Mouse (Mus musculus) spleen, adult 2 months (tissue): Measurements from ENCODE around the gene Rtkn. TPM values are rescaled to one million over a fixed set of nuclear protein-coding genes. Genes with fewer than 3 reads are reported as not detected.
A peak's percentile ranks its signal among the peaks of the same experiment; 100 is the strongest.

Experiments
- DNase-seq, 2 experiments: peaks; one replicate each; pipeline versions ENCODE4 v3.0.0 to v3.0.0-alpha.2; 2012 to 2021; ENCODE audit warnings: low spot score in 2 of 2, low read depth in 1 of 2
- H3K27ac ChIP-seq: fragments of 200-500 bp; 2 replicates; pipeline ENCODE4 v1.5.1; 2012; ENCODE audit warnings: low read length, inconsistent platforms; ENCODE audit not compliant: insufficient read depth
- H3K27me3 ChIP-seq: fragments of 200-500 bp; 2 replicates; pipeline ENCODE4 v1.6.1; 2012; ENCODE audit warnings: mild to moderate bottlenecking, moderate library complexity, low read length, inconsistent platforms; ENCODE audit not compliant: control insufficient read depth, insufficient read depth
- H3K36me3 ChIP-seq: fragments of 200-500 bp; 2 replicates; pipeline ENCODE4 v1.6.1; 2012; ENCODE audit warnings: mild to moderate bottlenecking, low read length, inconsistent platforms; ENCODE audit not compliant: control insufficient read depth, insufficient read depth
- H3K4me1 ChIP-seq: fragments of 200-500 bp; 2 replicates; pipeline ENCODE4 v1.6.1; 2011; ENCODE audit warnings: inconsistent platforms; ENCODE audit not compliant: control insufficient read depth, insufficient read depth, insufficient read length
- H3K4me3 ChIP-seq: fragments of 200-500 bp; 2 replicates; pipeline ENCODE4 v1.5.1; 2011; ENCODE audit warnings: mild to moderate bottlenecking, inconsistent platforms; ENCODE audit not compliant: insufficient read depth, insufficient read length; ENCODE audit errors: extremely low read depth
- CTCF ChIP-seq: fragments of 200-500 bp; IDR thresholded peaks from 2 replicates; pipeline ENCODE4 v1.5.1; 2011; ENCODE audit warnings: mild to moderate bottlenecking, inconsistent platforms; ENCODE audit not compliant: insufficient read depth, insufficient read length, insufficient replicate concordance; ENCODE audit errors: extremely low read depth
- POLR2A ChIP-seq: fragments of 200-500 bp; IDR thresholded peaks from 2 replicates; pipeline ENCODE4 v1.6.1; 2011; ENCODE audit warnings: low read depth, low read length, inconsistent platforms
- WGBS: fragments of 180-500 bp; shearing (Covaris S2); methylation state at CpG from one replicate; pipeline ENCODE4 v1.1.7; 2018; 5-methylcytosine and 5-hydroxymethylcytosine counted together
- polyA plus RNA-seq: library from polyadenylated mRNA; depleted of rRNA; stranded (reverse); fragments of >200 nt; gene quantifications from 2 replicates; pipeline ENCODE4 v1.2.3, GENCODE M21; 2012

Rtkn gene
- polyA plus RNA-seq, 1 experiment: 3.6 TPM

GRCm38 (mm10) chr6:83122961-83123360 lies 12.3 kb upstream of the Rtkn start:
- Histone ChIP-seq H3K4me1 (peaks cover 26% of the 10 kb centered on the region), H3K27ac (no peak overlapping the region), H3K36me3 (no peaks in the 10 kb centered on the region; the same call in 1 of the 2 replicates), H3K27me3 (no peaks in the 10 kb centered on the region), H3K4me3 (no peak overlapping the region)
- 92% methylated on average over 5 of the region's 5 CpGs for WGBS
- DNase-seq: no peak
- TF ChIP-seq POLR2A: no peak
- no peak for TF ChIP-seq CTCF

- DNase-seq: peak; percentile 85 to 94
- Histone ChIP-seq H3K27ac (peak overlapping the region; percentile 69), H3K36me3 (no peaks in the 10 kb centered on the region), H3K4me1 (peaks cover 20% of the 10 kb centered on the region), H3K27me3 (no peaks in the 10 kb centered on the region), H3K4me3 (peak overlapping the region; percentile 88)
- TF ChIP-seq POLR2A (peak; percentile 26; the same call in 1 of the 2 replicates), CTCF (no peak)
- under 1% methylated on average over 30 of the region's 30 CpGs for WGBS
These were observed 10.4 kb upstream of the Rtkn start for GRCm38 (mm10) chr6:83124851-83125312.

GRCm38 (mm10) chr6:83125331-83125730 lies 9.9 kb upstream of the Rtkn start, which contains the start of gene Ino80b:
TSS of gene Ino80b (minus strand) at chr6:83125431.
- WGBS: 36% methylated on average over 5 of the region's 5 CpGs
- Histone ChIP-seq H3K4me3 (peak within 1 kb of the TSS; percentile 88), H3K36me3 (no peaks in the 10 kb centered on the region), H3K27me3 (no peaks in the 10 kb centered on the region), H3K4me1 (peaks cover 17% of the 10 kb centered on the region), H3K27ac (peak within 1 kb of the TSS; percentile 69)
- DNase-seq: no peak
- TF ChIP-seq POLR2A: no peak
- no peak for TF ChIP-seq CTCF

GRCm38 (mm10) chr6:83127419-83127818 lies 7.8 kb upstream of the Rtkn start:
- Histone ChIP-seq H3K27me3 (0 out of 2 replicates have a peak, but pooled peaks cover 1% of the 10 kb centered on the region), H3K4me1 (peaks cover 9% of the 10 kb centered on the region; the same call in 1 of the 2 replicates), H3K27ac (no peak overlapping the region), H3K36me3 (no peaks in the 10 kb centered on the region), H3K4me3 (no peak overlapping the region)
- WGBS: 95% methylated on average over 5 of the region's 5 CpGs
- TF ChIP-seq POLR2A: no peak
- TF ChIP-seq CTCF: no peak
- DNase-seq: no peak

- Histone ChIP-seq H3K27me3 (peaks cover 6% of the 10 kb centered on the region; the same call in 1 of the 2 replicates), H3K4me3 (no peak overlapping the region)
- WGBS: 58% methylated on average over 6 of the region's 6 CpGs
These were observed 3.7 kb upstream of the Rtkn start for GRCm38 (mm10) chr6:83131469-83132034.

GRCm38 (mm10) chr6:83132176-83132919 lies 2.9 kb upstream of the Rtkn start:
- no peaks in the 10 kb centered on the region; the same call in 1 of the 2 replicates for H3K4me1 ChIP-seq
- H3K36me3 ChIP-seq: no peaks in the 10 kb centered on the region
- no peak overlapping the region for H3K27ac ChIP-seq
- 82% methylated on average over 9 of the region's 9 CpGs for WGBS
- DNase-seq: no peak
- peaks cover 10% of the 10 kb centered on the region for H3K27me3 ChIP-seq
- TF ChIP-seq POLR2A (no peak), CTCF (no peak)
- no peak overlapping the region for H3K4me3 ChIP-seq

More at GRCm38 (mm10) chr6:83131469-83132034, 3.7 kb upstream of the Rtkn start:
- Histone ChIP-seq H3K36me3 (no peaks in the 10 kb centered on the region), H3K4me1 (no peaks in the 10 kb centered on the region), H3K27ac (no peak overlapping the region)
- no peak for DNase-seq
- TF ChIP-seq CTCF: no peak
- no peak for TF ChIP-seq POLR2A
